Mouse (Mus musculus): Measurements from ENCODE around the gene Tmem135.

DNA sequence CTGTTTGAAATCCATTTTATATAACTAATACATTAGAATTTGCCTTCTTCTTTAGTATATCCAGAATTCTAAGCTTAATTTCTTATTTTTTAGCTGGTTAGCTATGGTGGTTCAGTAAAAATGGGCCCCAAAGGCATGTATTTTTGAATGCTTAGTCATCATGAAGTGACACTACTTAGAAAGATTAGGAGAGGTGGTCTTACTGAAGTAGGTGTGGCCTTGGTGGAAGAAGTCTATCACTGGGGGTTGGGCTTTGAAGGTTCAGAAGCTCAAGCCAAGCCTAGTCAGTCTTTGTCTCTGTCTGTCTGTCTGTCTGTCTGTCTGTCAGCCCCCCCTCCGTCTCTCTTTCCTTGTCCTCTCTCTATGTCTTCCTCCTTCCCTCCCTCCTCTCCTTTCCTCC is 198.6 kb downstream of the Tmem135 start:
- TF ChIP-seq CTCF (IDR thresholded peaks at IDR 0.05; ENCODE audit: borderline replicate concordance, control insufficient read depth, extremely low read depth, insufficient read depth, low read length, poor library complexity): no peak
- no peak for TF ChIP-seq POLR2A (IDR thresholded peaks at IDR 0.05; ENCODE audit: control insufficient read depth, extremely low read depth, insufficient read depth, low read length, poor library complexity)
